Mouse (Mus musculus) liver, adult 2 months (tissue): Measurements from ENCODE around the gene Prpf6.

Experiments
- CTCF ChIP-seq: fragments of 200-500 bp; IDR thresholded peaks from 2 replicates; pipeline ENCODE4 v1.5.1; 2011; ENCODE audit warnings: low read depth, low read length, control low read depth
- POLR2A ChIP-seq: fragments of 200-500 bp; IDR thresholded peaks from 2 replicates; pipeline ENCODE4 v1.6.1; 2011; ENCODE audit warnings: low read length, control low read depth; ENCODE audit not compliant: insufficient read depth; ENCODE audit errors: extremely low read depth

GRCm38 (mm10) chr2:181628471-181628870 lies 36.8 kb downstream of the Prpf6 start:
- TF ChIP-seq POLR2A (no peak), CTCF (no peak)
